Mouse (Mus musculus) forebrain, embryonic 15.5 days (tissue): ENCODE results near the gene Tead4. TPM values are rescaled to one million over a fixed set of nuclear protein-coding genes. Genes with fewer than 3 reads are reported as not detected.
A peak's percentile ranks its signal among the peaks of the same experiment; 100 is the strongest.

Experiments used
- ATAC-seq: fragments of 200-750 bp; cut with Nextera tagmentation; replicated peaks from 2 replicates; pipeline ENCODE4 v1.8.0; 2017; ENCODE audit warnings: mild to moderate bottlenecking, moderate TSS enrichment, moderate library complexity
- H3K27ac ChIP-seq: fragments of 300-500 bp; sonication (generic); replicated peaks from 2 replicates; pipeline ENCODE4 v1.5.1; 2015; ENCODE audit warnings: mild to moderate bottlenecking, inconsistent platforms
- H3K27me3 ChIP-seq: fragments of 300-500 bp; sonication (generic); 2 replicates; pipeline ENCODE4 v1.6.1; 2015; ENCODE audit warnings: inconsistent platforms
- H3K36me3 ChIP-seq: fragments of 300-500 bp; sonication (generic); 2 replicates; pipeline ENCODE4 v1.6.1; 2015; ENCODE audit warnings: mild to moderate bottlenecking, inconsistent platforms
- H3K4me1 ChIP-seq: fragments of 300-500 bp; sonication (generic); 2 replicates; pipeline ENCODE4 v1.6.1; 2015; ENCODE audit warnings: inconsistent platforms
- H3K4me2 ChIP-seq: fragments of 300-500 bp; sonication (generic); replicated peaks from 2 replicates; pipeline ENCODE4 v1.6.1; 2015; ENCODE audit warnings: mild to moderate bottlenecking, inconsistent platforms
- H3K4me3 ChIP-seq: fragments of 300-500 bp; sonication (generic); 2 replicates; pipeline ENCODE4 v1.5.1; 2015; ENCODE audit warnings: mild to moderate bottlenecking, inconsistent platforms
- H3K9ac ChIP-seq: fragments of 300-500 bp; sonication (generic); replicated peaks from 2 replicates; pipeline ENCODE4 v1.6.1; 2015; ENCODE audit warnings: mild to moderate bottlenecking, inconsistent platforms
- H3K9me3 ChIP-seq: fragments of 300-500 bp; sonication (generic); 2 replicates; pipeline ENCODE4 v1.6.1; 2016; ENCODE audit warnings: inconsistent platforms
- WGBS: fragments of 180-500 bp; shearing (Covaris S2); methylation state at CpG from one replicate; pipeline ENCODE4 v1.1.7; 2015; ENCODE audit warnings: mixed read lengths; 5-methylcytosine and 5-hydroxymethylcytosine counted together
- polyA plus RNA-seq: library from polyadenylated mRNA; unstranded; fragments of >200 nt; fragmentation: Nextera tagmentation; extraction: Ambion mirVana; gene quantifications from 2 replicates; pipeline ENCODE4 v1.2.1, GENCODE M21; 2015

The Tead4 gene
- polyA plus RNA-seq, 1 experiment from 2014 or later, result 0.51 TPM

DNA sequence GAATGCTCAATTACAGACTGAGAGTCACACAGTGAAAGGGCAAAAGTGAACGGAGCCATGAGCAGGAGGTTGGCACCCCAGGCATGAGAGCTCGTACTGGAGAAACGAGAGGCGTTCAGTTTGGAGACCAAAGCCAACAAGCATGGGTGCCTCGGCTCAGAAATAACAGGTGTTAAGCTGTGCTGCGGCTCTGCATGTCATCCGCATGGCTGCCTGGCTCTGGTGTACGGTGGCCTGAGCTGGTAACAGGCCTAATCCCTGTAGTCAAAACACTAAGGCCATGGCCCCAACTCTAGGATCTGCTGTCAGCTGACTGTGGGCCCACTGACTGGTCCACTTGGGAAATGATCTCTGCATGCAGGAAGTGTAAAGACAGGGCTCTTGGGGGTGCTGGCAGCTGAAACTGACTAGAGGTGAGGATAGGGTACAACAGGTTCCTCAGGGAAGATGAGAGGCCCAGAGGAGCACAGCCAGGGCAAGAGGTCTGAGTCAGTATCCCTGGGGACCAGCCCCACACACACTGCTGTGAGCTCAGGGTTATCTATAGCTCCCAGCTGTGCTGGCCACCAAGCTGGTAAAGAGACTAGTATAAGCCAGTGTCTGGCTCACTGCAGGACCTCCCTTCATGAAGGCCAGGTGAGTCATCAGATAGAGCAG, 35.6 kb downstream of the Tead4 start:
- H3K27ac ChIP-seq, result no peak overlapping the region
- no peaks in the 10 kb centered on the region for H3K4me1 ChIP-seq
- H3K9ac ChIP-seq, result no peak overlapping the region
- no peaks in the 10 kb centered on the region for H3K36me3 ChIP-seq
- ATAC-seq, result no peak
- no peaks in the 10 kb centered on the region for H3K9me3 ChIP-seq
- 83% methylated on average over 8 of the region's 8 CpGs for WGBS
- no peak overlapping the region for H3K4me2 ChIP-seq
- no peaks in the 10 kb centered on the region for H3K27me3 ChIP-seq
- H3K4me3 ChIP-seq, result no peak overlapping the region

DNA sequence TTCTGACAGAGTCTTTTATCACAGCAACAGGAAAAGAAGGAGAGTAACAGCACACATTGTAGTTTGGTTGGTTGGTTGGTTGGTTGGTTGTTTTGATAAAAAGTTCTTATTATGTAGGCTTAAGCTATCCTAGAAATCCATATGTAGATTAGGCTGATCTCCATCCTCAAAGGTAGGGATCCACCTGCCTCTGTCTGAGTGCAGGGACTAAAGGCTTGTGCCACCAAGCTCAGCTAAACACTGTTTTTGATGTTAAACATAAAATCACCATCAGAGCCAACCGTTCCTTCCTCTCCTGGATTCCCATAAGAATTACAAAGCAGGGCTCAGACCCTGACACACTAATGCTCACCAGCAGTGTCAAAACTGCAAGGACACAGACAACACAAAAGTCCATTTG, 39.1 kb downstream of the Tead4 start:
- Histone ChIP-seq H3K27me3 (no peaks in the 10 kb centered on the region), H3K4me2 (no peak overlapping the region), H3K27ac (no peak overlapping the region), H3K4me1 (no peaks in the 10 kb centered on the region), H3K4me3 (no peak overlapping the region), H3K9ac (no peak overlapping the region), H3K36me3 (no peaks in the 10 kb centered on the region), H3K9me3 (no peaks in the 10 kb centered on the region)
- 51% methylated on average over 1 of the region's 1 CpGs for WGBS
- no peak for ATAC-seq

DNA sequence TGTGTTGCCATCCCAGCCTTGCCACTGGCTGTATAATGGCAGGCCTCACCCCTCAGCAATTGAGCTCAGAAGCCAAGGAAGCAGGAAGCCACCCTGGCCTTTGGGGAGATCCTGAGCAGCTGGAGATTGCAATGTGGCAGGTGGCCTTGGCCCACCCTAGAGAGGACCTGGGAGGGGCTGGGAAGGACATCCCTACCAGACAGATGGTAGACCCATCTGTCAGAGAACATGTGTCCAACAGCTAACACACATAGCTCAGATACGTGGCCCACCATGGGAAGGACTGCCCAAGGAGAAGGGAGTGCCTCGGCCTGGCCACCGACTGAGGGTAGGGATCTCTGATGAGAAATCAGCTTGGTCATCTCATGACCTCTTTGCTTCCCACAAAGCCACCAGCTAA, 41.4 kb downstream of the Tead4 start:
- Histone ChIP-seq H3K4me3 (no peak overlapping the region), H3K9me3 (no peaks in the 10 kb centered on the region), H3K9ac (no peak overlapping the region), H3K4me2 (no peak overlapping the region), H3K4me1 (no peaks in the 10 kb centered on the region), H3K27ac (no peak overlapping the region), H3K27me3 (no peaks in the 10 kb centered on the region), H3K36me3 (no peaks in the 10 kb centered on the region)
- ATAC-seq, result no peak
- WGBS, result 87% methylated on average over 3 of the region's 3 CpGs

DNA sequence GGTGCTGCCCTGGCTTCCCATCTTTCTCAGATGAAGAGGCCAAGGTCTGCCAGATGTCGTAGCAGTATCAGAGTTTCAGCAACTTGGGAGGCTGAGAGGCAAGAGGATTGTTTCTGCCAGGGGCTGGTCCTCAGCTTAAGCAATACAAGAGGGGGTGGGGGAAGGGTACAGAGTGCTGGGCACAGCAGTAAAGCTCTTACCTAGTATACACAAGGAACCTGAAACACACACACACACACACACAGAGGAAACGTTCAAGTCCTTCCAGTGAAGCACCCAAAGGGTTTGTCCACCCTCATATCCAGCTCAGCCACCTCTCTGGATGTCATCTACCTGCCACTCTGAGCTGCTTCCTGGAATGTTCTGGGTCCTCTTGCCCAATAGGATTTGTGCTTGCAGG, 44.7 kb downstream of the Tead4 start:
- Histone ChIP-seq H3K4me2 (no peak overlapping the region), H3K9ac (no peak overlapping the region), H3K36me3 (no peaks in the 10 kb centered on the region), H3K27me3 (no peaks in the 10 kb centered on the region), H3K4me3 (no peak overlapping the region), H3K27ac (no peak overlapping the region), H3K9me3 (no peaks in the 10 kb centered on the region), H3K4me1 (no peaks in the 10 kb centered on the region)
- no peak for ATAC-seq
- WGBS, result 54% methylated on average over 2 of the region's 2 CpGs

DNA sequence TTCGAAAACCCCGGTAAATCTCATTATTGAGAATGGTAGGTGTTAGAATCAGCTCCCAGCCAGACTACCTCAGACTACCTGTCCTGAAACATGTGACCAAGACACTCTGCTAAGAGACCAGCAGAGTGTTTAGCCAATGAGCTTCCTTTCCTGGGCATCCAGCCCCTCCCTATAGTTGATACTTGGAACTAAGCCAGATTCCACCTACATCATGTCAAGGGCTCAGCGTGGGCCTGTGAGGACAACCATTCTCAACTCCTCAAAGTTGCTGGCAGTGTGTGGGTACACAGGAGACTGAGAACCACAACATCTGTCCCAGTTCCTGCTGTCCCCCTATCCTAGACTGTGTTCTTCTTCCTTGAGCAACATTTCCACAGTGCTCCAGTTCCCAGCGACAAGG, 45.3 kb downstream of the Tead4 start:
- H3K4me3 ChIP-seq, result no peak overlapping the region
- no peaks in the 10 kb centered on the region for H3K9me3 ChIP-seq
- no peak for ATAC-seq
- no peaks in the 10 kb centered on the region for H3K4me1 ChIP-seq
- H3K36me3 ChIP-seq, result no peaks in the 10 kb centered on the region
- H3K27ac ChIP-seq, result no peak overlapping the region
- WGBS, result 71% methylated on average over 4 of the region's 4 CpGs
- H3K9ac ChIP-seq, result no peak overlapping the region
- no peaks in the 10 kb centered on the region for H3K27me3 ChIP-seq
- no peak overlapping the region for H3K4me2 ChIP-seq

DNA sequence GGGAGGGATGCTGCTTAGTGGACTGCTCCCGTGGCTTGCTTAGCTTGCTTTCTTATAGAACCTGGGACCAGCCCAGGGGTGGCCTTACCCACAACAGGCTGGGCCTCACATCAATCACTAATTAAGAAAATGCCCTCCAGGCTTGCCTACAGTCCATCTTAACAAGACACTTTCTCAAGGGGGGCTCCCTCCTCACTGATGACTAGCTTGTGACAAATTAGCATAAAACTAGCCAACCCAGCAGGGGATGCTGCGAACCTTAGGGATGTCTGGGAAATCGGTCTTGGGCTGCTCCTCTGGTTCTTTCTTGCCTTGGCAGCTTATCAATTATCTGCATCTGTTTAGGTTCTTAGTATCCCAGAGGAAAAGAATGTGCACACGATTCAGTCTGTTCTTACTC, 46.1 kb downstream of the Tead4 start:
- no peak overlapping the region for H3K27ac ChIP-seq
- no peaks in the 10 kb centered on the region for H3K4me1 ChIP-seq
- no peak overlapping the region for H3K4me2 ChIP-seq
- H3K9ac ChIP-seq, result no peak overlapping the region
- WGBS, result 22% methylated on average over 4 of the region's 4 CpGs
- no peaks in the 10 kb centered on the region for H3K27me3 ChIP-seq
- H3K9me3 ChIP-seq, result no peaks in the 10 kb centered on the region
- ATAC-seq, result no peak
- H3K4me3 ChIP-seq, result no peak overlapping the region
- no peaks in the 10 kb centered on the region for H3K36me3 ChIP-seq

DNA sequence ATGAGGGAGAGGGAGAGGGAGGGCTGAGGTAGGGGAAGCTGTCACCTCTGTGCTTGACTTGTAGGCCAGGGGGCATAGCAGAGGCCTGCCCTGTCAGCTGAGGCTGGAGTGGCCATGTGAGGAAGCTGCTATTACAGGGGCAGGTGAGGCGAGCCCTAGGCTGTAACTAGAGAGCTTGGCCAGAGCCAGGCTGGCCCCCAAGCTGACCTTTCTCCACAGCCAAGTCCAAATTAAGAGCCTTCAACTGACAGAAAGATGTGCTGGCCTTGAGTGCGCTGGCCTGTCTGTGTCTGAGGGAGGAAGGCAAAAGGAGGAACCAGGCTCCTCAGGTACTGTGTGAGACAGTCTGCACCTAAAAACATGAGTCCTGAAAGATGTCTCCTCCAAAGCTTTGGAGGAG, 47.5 kb downstream of the Tead4 start:
- H3K9ac ChIP-seq, result no peak overlapping the region
- H3K4me1 ChIP-seq, result no peaks in the 10 kb centered on the region
- H3K9me3 ChIP-seq, result no peaks in the 10 kb centered on the region
- H3K36me3 ChIP-seq, result no peaks in the 10 kb centered on the region
- 84% methylated on average over 2 of the region's 2 CpGs for WGBS
- H3K27ac ChIP-seq, result no peak overlapping the region
- no peak for ATAC-seq
- H3K27me3 ChIP-seq, result no peaks in the 10 kb centered on the region
- no peak overlapping the region for H3K4me3 ChIP-seq
- no peak overlapping the region for H3K4me2 ChIP-seq

DNA sequence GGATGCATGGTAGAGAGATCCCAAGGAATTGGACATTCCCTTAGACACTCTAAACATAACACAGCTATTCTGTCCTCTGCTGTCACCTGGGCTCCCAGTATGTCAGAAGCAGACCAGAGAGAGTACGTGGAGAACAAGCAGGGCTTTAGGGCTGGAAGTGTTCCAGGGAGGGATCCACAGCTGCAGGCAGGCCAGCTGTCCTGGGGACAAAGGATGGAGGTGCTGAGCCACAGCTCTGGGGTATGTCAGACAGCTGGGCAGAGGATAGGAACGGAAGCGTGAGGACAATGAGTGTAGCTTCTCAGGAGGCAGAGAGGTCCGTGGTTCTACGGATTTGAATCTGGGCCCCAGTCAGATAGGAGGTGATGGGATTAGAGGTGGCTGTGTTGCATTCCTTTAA, 50.0 kb downstream of the Tead4 start:
- WGBS, result 79% methylated on average over 5 of the region's 5 CpGs

DNA sequence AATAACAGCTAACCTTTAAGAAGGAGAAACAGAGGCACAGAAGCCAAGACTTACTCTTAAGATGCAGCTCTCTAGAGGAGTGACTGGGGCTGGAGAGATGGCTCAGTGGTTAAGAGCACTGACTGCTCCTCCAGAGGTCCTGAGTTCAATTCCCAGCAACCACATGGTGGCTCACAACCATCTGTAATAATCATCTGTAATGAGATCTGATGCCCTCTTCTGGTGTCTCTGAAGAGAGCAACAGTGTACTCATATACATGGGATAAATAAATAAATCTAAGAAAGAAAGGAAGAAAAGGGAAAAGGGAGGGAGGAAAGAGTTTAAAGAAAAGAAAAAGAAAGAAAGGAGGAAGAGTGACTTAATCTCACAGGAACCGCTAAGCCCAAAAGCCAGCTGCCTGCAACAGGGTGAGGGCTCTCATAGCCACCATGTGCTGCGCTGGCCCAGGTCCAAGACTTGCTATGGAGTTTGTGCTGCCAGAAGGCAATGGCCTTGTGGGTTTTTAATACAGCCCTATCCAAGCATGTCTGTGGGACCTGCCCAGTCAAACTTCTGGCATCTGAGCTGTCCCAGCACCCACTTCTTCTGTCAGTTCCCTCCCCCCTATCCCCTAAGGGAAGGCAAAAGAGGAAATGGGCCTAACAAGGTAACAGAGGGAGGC, 63.4 kb downstream of the Tead4 start:
- Histone ChIP-seq H3K27ac (no peak overlapping the region), H3K4me3 (no peak overlapping the region), H3K27me3 (no peaks in the 10 kb centered on the region), H3K4me2 (no peak overlapping the region), H3K9ac (no peak overlapping the region), H3K4me1 (no peaks in the 10 kb centered on the region), H3K36me3 (no peaks in the 10 kb centered on the region), H3K9me3 (no peaks in the 10 kb centered on the region)
- WGBS, result 64% methylated on average over 2 of the region's 2 CpGs
- ATAC-seq, result no peak

More for the DNA sequence above, 50.0 kb downstream of the Tead4 start:
- H3K4me2 ChIP-seq, result no peak overlapping the region
- H3K36me3 ChIP-seq, result no peaks in the 10 kb centered on the region
- no peaks in the 10 kb centered on the region for H3K4me1 ChIP-seq
- ATAC-seq, result no peak
- no peak overlapping the region for H3K4me3 ChIP-seq
- no peaks in the 10 kb centered on the region for H3K27me3 ChIP-seq
- no peak overlapping the region for H3K27ac ChIP-seq
- no peaks in the 10 kb centered on the region for H3K9me3 ChIP-seq
- H3K9ac ChIP-seq, result no peak overlapping the region

DNA sequence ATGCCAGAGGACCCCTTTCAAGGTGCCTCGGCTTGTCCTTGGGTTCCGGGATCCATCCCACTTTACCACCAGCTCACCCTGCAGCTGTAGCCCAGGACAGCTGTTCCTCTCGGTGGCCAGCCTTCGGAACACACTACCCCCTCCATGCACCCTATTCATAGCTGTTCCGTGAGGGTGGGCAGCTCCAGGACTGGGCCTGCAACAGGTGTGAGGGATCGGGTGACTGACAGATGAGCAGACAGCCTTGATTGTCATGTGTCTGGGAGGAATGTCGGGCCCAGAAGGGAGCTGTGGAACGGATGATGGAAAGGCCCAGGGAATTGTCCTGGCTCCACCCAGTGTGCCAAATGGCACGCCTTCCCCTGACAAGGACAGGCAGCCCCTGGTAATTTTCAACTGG, 64.0 kb downstream of the Tead4 start:
- H3K9me3 ChIP-seq, result no peaks in the 10 kb centered on the region
- no peaks in the 10 kb centered on the region for H3K36me3 ChIP-seq
- ATAC-seq, result no peak
- H3K4me2 ChIP-seq, result no peak overlapping the region
- no peak overlapping the region for H3K9ac ChIP-seq
- H3K27me3 ChIP-seq, result no peaks in the 10 kb centered on the region
- H3K4me1 ChIP-seq, result no peaks in the 10 kb centered on the region
- no peak overlapping the region for H3K27ac ChIP-seq
- WGBS, result 79% methylated on average over 9 of the region's 9 CpGs
- H3K4me3 ChIP-seq, result no peak overlapping the region

DNA sequence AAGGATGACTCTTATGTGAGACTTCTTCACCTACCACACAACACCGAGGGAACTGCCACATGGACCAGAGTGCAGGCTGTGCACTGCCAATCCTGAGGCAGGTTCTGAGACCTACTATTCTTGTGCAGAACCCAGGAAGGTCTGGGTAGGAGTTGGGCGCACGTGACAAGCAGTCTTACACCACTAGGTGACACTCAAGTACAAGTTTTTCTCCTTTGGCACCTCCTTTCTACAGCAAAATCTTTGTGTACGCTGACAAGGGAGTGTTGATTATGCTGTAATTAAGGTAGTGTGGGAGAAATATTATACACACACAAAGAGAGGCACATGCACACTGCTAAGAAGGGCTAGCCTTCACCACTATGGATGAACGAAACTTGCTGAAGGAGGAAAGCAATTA, 66.4 kb downstream of the Tead4 start:
- 27% methylated on average over 5 of the region's 5 CpGs for WGBS
- Histone ChIP-seq H3K9me3 (no peaks in the 10 kb centered on the region), H3K4me2 (no peak overlapping the region), H3K4me3 (no peak overlapping the region), H3K27me3 (no peaks in the 10 kb centered on the region), H3K4me1 (no peaks in the 10 kb centered on the region), H3K27ac (no peak overlapping the region), H3K9ac (no peak overlapping the region), H3K36me3 (no peaks in the 10 kb centered on the region)
- ATAC-seq, result peak; percentile 79

DNA sequence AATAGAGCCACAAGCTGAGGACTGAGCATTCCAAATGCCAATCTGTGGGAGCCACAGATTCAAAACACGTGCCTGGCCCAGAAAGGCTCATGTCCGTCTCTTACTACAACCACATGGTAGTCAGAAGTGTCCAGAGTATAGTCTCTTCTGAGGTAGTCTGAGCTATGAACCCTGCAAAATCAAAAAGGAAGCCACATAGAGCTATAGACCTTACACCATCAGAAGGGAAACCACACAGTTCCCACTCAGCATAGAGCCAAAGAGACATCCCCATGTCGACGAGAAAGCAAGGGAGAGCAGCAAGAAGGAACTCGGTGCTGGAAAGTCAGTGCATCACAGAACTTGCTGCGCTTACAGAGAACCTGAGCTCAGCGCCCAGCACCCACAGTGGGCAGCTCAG, 68.4 kb downstream of the Tead4 start:
- 72% methylated on average over 7 of the region's 7 CpGs for WGBS
- H3K4me2 ChIP-seq, result no peak overlapping the region
- no peak for ATAC-seq

DNA sequence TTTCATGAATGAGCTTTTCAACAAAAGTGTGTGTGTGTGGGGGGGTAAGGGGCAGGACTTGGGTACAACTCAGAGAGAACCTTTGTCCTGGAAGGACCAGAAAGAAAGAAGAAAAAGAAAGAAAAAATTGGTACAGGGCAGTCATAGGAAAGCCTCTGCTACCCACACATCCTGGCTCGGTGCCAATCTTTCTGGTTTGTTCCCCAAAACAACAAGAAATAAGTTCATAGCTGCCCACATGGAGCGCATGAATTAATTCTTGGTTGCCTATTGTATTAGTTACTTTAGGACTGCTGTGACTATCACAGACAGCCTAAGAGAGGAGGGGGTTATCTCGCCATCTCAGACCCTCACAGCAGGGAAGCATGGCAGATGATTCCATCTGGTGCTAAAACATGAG, 68.9 kb downstream of the Tead4 start:
- Histone ChIP-seq H3K4me2 (no peak overlapping the region), H3K4me3 (no peak overlapping the region), H3K9me3 (no peaks in the 10 kb centered on the region), H3K27me3 (no peaks in the 10 kb centered on the region), H3K36me3 (no peaks in the 10 kb centered on the region), H3K4me1 (no peaks in the 10 kb centered on the region), H3K9ac (no peak overlapping the region), H3K27ac (no peak overlapping the region)
- no peak for ATAC-seq
- WGBS, result 54% methylated on average over 3 of the region's 3 CpGs

More for the DNA sequence above, 68.4 kb downstream of the Tead4 start:
- Histone ChIP-seq H3K4me1 (no peaks in the 10 kb centered on the region), H3K9me3 (no peaks in the 10 kb centered on the region), H3K4me3 (no peak overlapping the region), H3K27me3 (no peaks in the 10 kb centered on the region), H3K9ac (no peak overlapping the region), H3K36me3 (no peaks in the 10 kb centered on the region), H3K27ac (no peak overlapping the region)
